Mouse (Mus musculus): ENCODE measurements at regions not wholly inside any gene's neighbourhood (a gene's known extent, or its start where the extent isn't known, plus 50 kb on each side); places are given as distances from the start of the nearest gene placed in this dataset.

DNA sequence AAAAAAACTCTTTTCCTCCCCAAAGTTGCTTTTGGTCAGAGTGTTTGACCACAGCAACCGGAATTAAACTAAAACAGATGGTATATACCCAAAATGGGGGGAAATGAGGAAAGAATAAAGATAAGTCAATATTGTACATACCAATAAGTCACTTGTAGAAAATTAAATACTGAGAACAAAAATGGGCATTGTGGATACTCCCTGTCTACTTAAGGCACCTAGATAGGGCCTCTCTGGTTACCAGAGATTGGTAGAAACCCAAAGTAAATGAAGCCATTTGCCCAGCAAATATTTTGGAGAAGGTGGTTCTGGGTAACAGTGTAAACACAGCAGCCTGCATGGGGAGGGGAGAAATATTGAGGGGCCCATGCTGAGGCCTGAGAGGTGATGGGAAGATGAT, 237.3 kb downstream of the Wdr11 start:
- ATAC-seq (ENCODE audit: low FRiP score): no peak
- Histone ChIP-seq H3K9ac (replicated peaks) (no peak overlapping the region), H3K4me3 (replicated peaks) (no peak overlapping the region), H3K9me3 (replicated peaks) (no peaks in the 10 kb centered on the region), H3K4me2 (no peak overlapping the region), H3K27ac (replicated peaks) (no peak overlapping the region), H3K27me3 (replicated peaks) (no peaks in the 10 kb centered on the region), H3K4me1 (peaks cover 10% of the 10 kb centered on the region), H3K36me3 (no peaks in the 10 kb centered on the region)
- 95% methylated on average over 1 of the region's 1 CpGs for WGBS

DNA sequence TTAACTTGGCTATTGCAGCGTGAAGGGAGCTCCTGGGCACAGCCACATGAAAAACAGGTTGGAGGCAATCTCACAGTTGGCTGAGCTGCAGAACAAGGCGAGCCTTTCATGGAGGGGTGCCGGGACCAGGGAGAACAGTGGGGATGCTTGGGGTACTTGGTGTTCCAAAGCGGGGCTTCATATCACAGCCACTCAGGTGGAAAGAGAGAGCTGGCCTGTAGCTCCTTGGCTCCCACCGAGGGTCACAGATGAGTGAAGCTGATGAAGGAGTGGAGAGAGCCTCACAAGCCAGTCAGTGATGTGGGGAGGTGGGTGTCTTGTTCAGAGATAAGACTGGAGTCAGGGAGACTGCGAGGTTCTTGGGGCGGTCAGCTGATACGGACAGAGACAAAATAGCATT, 241.2 kb downstream of the Wdr11 start:
- ATAC-seq (ENCODE audit: low FRiP score): no peak
- H3K4me1 ChIP-seq: no peaks in the 10 kb centered on the region

DNA sequence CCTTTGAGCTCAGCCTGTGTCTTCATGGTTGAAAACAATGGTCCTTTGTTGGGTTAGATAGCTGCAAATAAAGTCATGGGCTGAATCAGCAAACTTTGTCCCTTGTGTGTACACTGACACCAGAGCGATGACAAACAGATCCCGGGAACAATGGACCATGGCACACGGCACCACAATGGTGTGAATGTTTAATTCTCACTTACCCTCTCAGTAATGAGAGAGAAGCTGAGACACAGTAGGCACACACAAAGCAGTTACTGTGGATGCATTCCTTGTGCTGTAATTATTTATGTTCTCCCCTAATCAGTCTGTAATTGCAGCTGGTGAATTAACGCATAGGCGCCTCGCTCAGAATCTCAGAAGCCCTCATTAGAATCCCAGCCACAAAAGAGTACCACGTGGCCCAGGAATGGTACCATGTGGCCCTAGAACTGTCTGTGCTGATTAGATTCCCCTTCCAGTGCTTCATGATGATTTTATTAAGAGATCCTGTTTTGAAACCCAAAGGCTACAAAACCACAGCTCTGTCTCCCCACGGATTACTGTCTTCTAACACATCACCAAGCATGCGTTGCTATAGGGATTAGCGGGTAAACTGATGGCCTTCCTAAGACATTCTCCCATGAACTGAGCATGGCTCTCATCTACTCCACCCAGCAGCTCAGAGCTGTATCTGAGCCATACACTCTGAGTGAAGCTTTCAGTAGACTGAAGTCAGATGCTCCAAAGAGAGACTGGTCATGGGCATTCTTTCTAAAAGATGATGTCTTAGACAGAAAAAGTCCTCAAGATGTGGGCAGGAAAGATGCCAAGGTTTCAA, 250.8 kb downstream of the Wdr11 start:
- Histone ChIP-seq H3K9ac (replicated peaks) (no peak overlapping the region), H3K4me1 (peaks cover 8% of the 10 kb centered on the region; the same call in 1 of the 2 replicates), H3K27ac (replicated peaks) (no peak overlapping the region), H3K27me3 (replicated peaks) (no peaks in the 10 kb centered on the region), H3K4me3 (replicated peaks) (no peak overlapping the region), H3K4me2 (no peak overlapping the region), H3K9me3 (replicated peaks) (no peaks in the 10 kb centered on the region), H3K36me3 (no peaks in the 10 kb centered on the region)
- no peak for ATAC-seq (ENCODE audit: low FRiP score)
- 32% methylated on average over 10 of the region's 10 CpGs for WGBS

More for the DNA sequence above, 241.2 kb downstream of the Wdr11 start:
- H3K27me3 ChIP-seq (replicated peaks): no peaks in the 10 kb centered on the region
- no peaks in the 10 kb centered on the region for H3K9me3 ChIP-seq (replicated peaks)
- no peak overlapping the region for H3K9ac ChIP-seq (replicated peaks)
- WGBS: 92% methylated on average over 8 of the region's 8 CpGs
- H3K4me3 ChIP-seq (replicated peaks): no peak overlapping the region
- H3K27ac ChIP-seq (replicated peaks): no peak overlapping the region
- H3K36me3 ChIP-seq: no peaks in the 10 kb centered on the region
- no peak overlapping the region for H3K4me2 ChIP-seq

DNA sequence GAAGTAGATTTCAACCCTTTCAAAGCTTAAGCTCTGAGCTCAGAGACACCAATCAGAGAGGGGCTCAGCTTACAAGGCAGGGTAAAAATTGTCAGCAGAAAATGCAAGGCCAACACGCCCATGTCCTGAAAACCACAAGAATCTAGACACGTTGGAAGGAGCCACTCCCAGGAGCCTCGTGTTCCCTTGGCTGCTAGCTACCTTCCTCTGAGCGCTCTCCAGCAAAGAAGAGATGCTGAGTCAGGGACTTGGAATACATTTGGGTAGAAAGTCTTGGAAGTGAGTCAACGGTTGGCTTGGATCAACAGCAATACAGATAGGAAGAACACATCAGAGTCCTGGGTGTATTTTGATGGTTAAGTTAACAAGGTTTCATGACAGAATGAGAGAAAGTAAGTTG, 255.5 kb downstream of the Wdr11 start:
- H3K9me3 ChIP-seq (replicated peaks): no peaks in the 10 kb centered on the region
- H3K27me3 ChIP-seq (replicated peaks): no peaks in the 10 kb centered on the region
- no peak overlapping the region for H3K27ac ChIP-seq (replicated peaks)
- no peak overlapping the region for H3K4me3 ChIP-seq (replicated peaks)
- H3K4me1 ChIP-seq: peaks cover 7% of the 10 kb centered on the region; the same call in 1 of the 2 replicates
- no peak overlapping the region for H3K4me2 ChIP-seq
- no peak for ATAC-seq (ENCODE audit: low FRiP score)
- WGBS: 83% methylated on average over 5 of the region's 5 CpGs
- H3K36me3 ChIP-seq: no peaks in the 10 kb centered on the region
- H3K9ac ChIP-seq (replicated peaks): no peak overlapping the region

DNA sequence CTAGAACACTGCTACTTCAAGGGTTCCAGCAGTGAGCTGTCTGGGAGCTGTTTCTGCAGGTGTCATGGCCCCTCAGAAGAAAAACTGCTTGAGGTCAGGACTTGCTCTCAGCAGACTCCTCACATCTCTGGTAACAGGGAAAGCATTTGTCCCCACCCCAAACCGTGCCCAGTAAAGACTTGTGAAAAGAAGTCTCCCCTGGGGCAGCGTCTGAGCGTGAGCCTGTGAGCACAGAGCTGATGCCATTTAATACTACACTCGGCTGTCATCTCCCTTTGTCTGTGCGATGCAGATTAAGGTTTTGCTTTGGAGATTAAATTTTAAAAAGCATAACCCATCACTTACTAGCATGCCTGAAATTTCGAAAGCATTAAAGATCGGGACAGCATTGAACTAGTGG, 261.9 kb downstream of the Wdr11 start:
- Histone ChIP-seq H3K27ac (replicated peaks) (no peak overlapping the region), H3K9me3 (replicated peaks) (no peaks in the 10 kb centered on the region), H3K36me3 (no peaks in the 10 kb centered on the region), H3K9ac (replicated peaks) (no peak overlapping the region), H3K27me3 (replicated peaks) (no peaks in the 10 kb centered on the region), H3K4me2 (no peak overlapping the region), H3K4me1 (no peaks in the 10 kb centered on the region), H3K4me3 (replicated peaks) (no peak overlapping the region)
- WGBS: 45% methylated on average over 7 of the region's 7 CpGs
- ATAC-seq (ENCODE audit: low FRiP score): no peak

DNA sequence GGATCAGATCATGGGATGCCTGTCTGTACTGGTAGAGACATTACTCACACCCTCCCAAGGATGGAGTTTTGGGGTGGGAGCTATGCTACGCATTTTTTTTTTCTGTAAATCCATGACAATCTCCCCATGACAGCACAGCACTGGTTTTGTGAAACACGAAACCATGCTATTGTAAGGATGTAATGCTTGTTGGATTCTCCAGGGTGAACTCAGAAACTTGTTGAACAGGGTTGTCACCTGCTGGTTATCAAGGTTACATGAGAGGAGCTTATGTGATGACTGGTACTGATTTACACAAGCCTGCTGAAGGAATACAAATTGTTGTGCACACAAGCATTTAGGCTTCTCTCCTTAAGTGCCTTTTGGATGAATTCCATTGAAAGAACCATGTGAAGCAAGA, 263.3 kb downstream of the Wdr11 start:
- no peak for ATAC-seq (ENCODE audit: low FRiP score)
- WGBS: 76% methylated on average over 2 of the region's 2 CpGs
- no peak overlapping the region for H3K4me2 ChIP-seq
- no peaks in the 10 kb centered on the region for H3K9me3 ChIP-seq (replicated peaks)
- no peak overlapping the region for H3K9ac ChIP-seq (replicated peaks)
- no peak overlapping the region for H3K27ac ChIP-seq (replicated peaks)
- no peaks in the 10 kb centered on the region for H3K4me1 ChIP-seq
- H3K36me3 ChIP-seq: no peaks in the 10 kb centered on the region
- no peak overlapping the region for H3K4me3 ChIP-seq (replicated peaks)
- H3K27me3 ChIP-seq (replicated peaks): no peaks in the 10 kb centered on the region

DNA sequence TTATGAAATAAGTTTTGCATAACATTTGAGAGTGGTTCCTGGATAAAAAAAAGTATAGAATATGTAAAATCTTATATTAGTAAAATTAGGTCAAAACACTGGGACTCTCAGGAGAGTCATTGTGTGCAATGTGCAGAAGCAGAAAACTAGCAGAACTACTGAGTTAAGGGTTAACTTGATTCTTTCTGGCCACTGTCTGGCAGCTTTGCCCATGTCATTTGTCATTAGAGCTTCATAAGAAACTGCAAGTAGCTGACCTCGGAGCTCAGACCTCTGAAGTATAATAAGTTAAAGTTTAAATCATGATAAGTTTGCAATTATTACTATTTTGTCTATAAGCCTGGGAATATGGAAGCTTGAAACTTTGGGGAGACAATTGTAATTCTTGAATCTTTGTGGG, 271.3 kb downstream of the Wdr11 start:
- Histone ChIP-seq H3K4me1 (no peaks in the 10 kb centered on the region), H3K4me3 (replicated peaks) (no peak overlapping the region), H3K9me3 (replicated peaks) (no peaks in the 10 kb centered on the region), H3K4me2 (no peak overlapping the region), H3K36me3 (no peaks in the 10 kb centered on the region), H3K9ac (replicated peaks) (no peak overlapping the region), H3K27me3 (replicated peaks) (no peaks in the 10 kb centered on the region), H3K27ac (replicated peaks) (no peak overlapping the region)
- WGBS: 52% methylated on average over 1 of the region's 1 CpGs
- ATAC-seq (ENCODE audit: low FRiP score): no peak

DNA sequence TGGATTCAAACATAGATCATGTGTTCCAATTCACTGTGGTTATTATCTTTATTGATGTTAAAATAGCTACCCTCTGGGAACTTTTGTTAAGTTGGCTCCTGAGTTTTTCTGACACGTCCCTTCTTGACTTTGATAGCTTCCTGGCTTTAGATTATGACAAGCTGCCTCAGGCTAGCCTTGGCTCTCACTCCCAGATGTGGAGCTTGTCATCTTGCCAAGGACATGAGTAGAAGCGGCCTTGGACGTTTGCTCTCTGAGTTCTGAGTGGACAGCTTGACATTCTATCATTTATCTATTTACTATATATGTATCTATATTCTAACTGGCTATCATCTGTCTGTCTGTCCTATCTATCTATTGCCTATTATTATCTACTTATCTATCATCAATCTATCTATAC, 273.9 kb downstream of the Wdr11 start:
- H3K27ac ChIP-seq (replicated peaks): no peak overlapping the region
- no peaks in the 10 kb centered on the region for H3K36me3 ChIP-seq
- H3K4me2 ChIP-seq: no peak overlapping the region
- no peak overlapping the region for H3K9ac ChIP-seq (replicated peaks)
- 78% methylated on average over 3 of the region's 3 CpGs for WGBS
- H3K4me3 ChIP-seq (replicated peaks): no peak overlapping the region
- H3K27me3 ChIP-seq (replicated peaks): no peaks in the 10 kb centered on the region
- ATAC-seq (ENCODE audit: low FRiP score): no peak
- no peaks in the 10 kb centered on the region for H3K4me1 ChIP-seq
- no peaks in the 10 kb centered on the region for H3K9me3 ChIP-seq (replicated peaks)

DNA sequence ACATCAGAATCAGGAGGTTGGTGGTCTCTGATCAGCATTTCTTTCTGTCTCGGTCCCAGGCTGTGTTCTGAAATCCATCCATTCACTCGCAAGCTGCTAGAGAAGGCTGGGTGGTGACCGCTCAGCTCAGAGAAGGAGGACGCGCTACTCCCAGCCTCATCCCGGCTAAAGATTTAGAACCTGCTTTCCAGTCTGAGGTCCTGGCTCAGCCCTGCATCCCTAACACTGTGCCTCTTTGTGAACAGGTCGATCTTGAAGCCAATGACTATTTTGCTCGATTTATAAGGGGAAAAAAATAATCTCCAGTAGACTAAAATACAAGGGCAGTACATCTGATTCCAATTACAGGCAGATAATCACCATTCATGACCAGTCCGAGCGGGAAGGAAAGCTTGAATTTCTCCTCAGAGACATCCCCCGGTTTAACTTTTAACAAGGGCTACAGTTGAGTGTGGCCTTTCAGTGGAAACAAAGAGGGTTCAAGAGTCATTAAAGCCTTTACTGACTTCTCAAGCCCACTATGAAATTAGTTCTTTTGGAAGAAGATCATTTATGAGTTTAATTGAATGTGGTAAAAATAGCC, 280.6 kb downstream of the Wdr11 start:
- Histone ChIP-seq H3K27me3 (replicated peaks) (no peaks in the 10 kb centered on the region), H3K9ac (replicated peaks) (no peak overlapping the region), H3K4me1 (no peaks in the 10 kb centered on the region), H3K27ac (replicated peaks) (no peak overlapping the region), H3K9me3 (replicated peaks) (no peaks in the 10 kb centered on the region), H3K4me2 (no peak overlapping the region), H3K4me3 (replicated peaks) (no peak overlapping the region), H3K36me3 (no peaks in the 10 kb centered on the region)
- no peak for ATAC-seq (ENCODE audit: low FRiP score)
- 68% methylated on average over 11 of the region's 11 CpGs for WGBS

DNA sequence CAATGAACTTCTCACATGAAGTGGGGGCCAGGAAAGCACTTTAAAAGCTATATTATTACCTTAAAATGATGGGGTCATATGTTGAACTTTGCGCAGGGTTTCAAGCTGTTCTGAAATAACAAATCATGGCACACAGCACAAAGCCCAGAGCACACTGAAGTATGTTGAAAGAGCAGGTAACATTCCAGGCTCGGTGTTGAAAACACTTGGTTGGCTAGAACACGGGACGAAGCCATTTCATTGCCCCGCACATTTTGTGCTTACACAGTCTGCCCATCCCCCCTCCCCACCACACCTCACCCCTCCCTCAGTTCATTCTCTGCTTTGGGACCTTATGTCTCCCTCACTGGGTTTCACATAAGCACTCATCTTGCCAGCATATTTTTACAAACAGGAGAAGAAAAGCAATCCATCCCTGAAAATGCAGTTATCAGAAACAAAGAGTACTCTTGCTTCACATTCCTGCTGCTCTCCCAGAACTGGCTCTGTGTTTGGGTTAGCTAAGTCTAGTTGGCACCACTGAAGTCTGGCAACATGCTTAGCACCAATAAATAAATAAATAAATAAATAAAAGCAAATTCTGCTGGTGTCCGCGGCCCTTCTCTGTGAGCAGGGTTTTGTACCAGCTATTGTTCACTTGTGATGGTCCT, 284.7 kb downstream of the Wdr11 start:
- H3K4me2 ChIP-seq: no peak overlapping the region
- no peaks in the 10 kb centered on the region for H3K9me3 ChIP-seq (replicated peaks)
- no peaks in the 10 kb centered on the region for H3K36me3 ChIP-seq
- H3K4me3 ChIP-seq (replicated peaks): no peak overlapping the region
- H3K27me3 ChIP-seq (replicated peaks): no peaks in the 10 kb centered on the region
- WGBS: 79% methylated on average over 7 of the region's 7 CpGs
- H3K4me1 ChIP-seq: no peaks in the 10 kb centered on the region
- H3K27ac ChIP-seq (replicated peaks): no peak overlapping the region
- ATAC-seq (ENCODE audit: low FRiP score): no peak
- H3K9ac ChIP-seq (replicated peaks): no peak overlapping the region

DNA sequence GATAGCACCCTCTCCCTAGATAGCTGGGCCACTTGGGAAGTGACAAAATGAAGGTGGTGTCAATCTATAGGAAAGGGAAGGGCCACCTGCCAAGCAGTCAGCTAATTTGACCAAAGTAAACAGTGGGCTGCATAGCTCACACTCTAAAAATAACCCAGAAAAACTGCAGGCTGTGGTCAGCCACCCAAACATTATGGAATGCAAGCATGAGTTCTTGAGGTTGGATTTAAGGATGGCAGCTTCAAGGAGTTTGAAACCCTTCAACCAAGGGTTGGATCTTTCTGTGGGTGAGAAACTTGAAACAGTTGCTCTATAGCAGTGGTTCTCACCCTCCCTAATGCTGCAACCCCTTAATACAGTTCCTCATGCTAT, 285.2 kb downstream of the Wdr11 start:
- no peak overlapping the region for H3K4me3 ChIP-seq (replicated peaks)
- no peaks in the 10 kb centered on the region for H3K36me3 ChIP-seq
- H3K9ac ChIP-seq (replicated peaks): no peak overlapping the region
- H3K4me2 ChIP-seq: no peak overlapping the region
- H3K27ac ChIP-seq (replicated peaks): no peak overlapping the region
- ATAC-seq (ENCODE audit: low FRiP score): no peak
- H3K4me1 ChIP-seq: no peaks in the 10 kb centered on the region
- no peaks in the 10 kb centered on the region for H3K27me3 ChIP-seq (replicated peaks)
- no peaks in the 10 kb centered on the region for H3K9me3 ChIP-seq (replicated peaks)

DNA sequence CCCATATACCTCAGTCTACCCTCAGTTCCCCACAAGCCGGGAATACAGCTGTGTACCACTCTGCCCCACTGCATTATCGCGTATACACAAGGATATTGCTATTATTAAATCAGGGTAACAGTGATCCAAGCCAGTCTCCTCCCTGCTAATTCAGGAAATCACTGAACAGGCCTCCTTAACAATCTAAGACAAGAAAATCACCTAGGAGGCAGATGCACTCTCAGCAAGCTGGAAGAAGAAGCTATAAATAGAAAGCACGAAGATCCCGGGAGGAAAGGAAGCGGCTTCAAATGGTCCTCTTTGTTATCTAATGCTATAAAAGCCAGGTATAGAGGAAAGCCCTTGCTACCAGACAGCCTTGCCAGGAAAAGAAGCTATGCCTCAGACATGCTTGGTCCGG, 304.6 kb downstream of the Wdr11 start:
- no peak overlapping the region for H3K27ac ChIP-seq (replicated peaks)
- H3K9me3 ChIP-seq (replicated peaks): no peaks in the 10 kb centered on the region
- H3K9ac ChIP-seq (replicated peaks): no peak overlapping the region
- no peaks in the 10 kb centered on the region for H3K27me3 ChIP-seq (replicated peaks)
- H3K36me3 ChIP-seq: no peaks in the 10 kb centered on the region
- ATAC-seq (ENCODE audit: low FRiP score): no peak
- WGBS: 55% methylated on average over 7 of the region's 7 CpGs
- peaks cover 8% of the 10 kb centered on the region for H3K4me1 ChIP-seq
- H3K4me2 ChIP-seq: no peak overlapping the region
- H3K4me3 ChIP-seq (replicated peaks): no peak overlapping the region

Measured in neural tube, embryonic 15.5 days (tissue).